Mouse (Mus musculus): Measurements from ENCODE around the gene Snd1.

Gene Snd1

DNA sequence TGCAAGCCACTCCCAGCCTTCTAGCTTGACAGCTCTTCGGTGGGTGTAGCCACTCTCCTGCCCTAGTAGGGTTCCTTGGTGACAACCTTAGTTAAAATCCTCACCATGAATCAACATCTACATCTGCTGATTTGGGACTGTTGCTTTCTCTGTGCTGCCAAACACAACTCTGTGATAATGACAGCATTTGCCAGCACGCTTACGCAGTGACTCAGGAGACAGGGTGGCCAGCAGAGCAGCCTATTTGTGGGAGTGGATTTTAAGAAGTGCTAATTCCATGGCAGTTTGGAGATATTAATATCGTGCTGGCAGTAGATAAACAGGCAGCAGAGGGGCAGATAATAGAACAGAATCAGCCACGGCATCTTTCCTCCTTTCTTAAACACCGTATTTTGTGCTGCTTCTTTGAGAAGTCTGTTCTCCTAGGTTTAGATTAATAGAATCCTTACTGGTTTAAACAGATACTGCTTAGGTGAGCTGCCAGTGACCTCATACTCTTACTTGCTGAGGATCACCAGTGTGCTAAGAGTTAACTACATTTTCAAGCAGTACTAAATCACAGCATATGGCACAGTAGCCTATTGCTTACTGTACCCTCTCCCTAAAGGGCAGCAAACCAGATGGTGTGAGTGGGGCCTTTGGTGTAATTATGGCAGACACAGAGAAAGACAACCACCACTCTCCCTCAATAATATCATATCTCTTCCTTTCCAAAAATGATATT lies 230.6 kb downstream of the Snd1 start:
- CTCF ChIA-PET, result no interaction called here

- CTCF ChIA-PET, result no interaction called here
Observed at GRCm38 (mm10) chr6:28706108-28706975, 231.4 kb downstream of the Snd1 start.

- CTCF ChIA-PET, result no interaction called here
Observed at GRCm38 (mm10) chr6:28706976-28707592, 232.1 kb downstream of the Snd1 start.

DNA sequence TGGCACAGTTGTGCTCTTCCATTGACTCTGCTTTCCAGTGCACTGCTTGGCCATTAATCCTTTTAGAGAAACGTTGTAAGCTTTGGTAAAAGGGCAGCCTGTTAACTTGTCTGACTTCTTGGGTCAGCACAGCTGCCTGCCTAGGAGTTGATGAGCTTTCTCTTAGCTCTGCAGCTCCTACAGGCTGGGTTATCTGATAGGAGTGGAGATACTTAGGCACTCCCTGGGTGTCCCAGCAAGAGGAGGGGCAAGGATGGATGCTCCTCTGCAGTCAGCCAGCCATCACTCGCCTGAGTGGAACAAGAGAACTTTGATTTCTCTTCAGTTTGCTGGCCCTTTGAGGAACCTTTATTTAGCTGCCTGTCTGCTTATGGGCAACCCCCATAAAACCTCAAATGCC lies 235.1 kb downstream of the Snd1 start:
- CTCF ChIA-PET, result no interaction called here

DNA sequence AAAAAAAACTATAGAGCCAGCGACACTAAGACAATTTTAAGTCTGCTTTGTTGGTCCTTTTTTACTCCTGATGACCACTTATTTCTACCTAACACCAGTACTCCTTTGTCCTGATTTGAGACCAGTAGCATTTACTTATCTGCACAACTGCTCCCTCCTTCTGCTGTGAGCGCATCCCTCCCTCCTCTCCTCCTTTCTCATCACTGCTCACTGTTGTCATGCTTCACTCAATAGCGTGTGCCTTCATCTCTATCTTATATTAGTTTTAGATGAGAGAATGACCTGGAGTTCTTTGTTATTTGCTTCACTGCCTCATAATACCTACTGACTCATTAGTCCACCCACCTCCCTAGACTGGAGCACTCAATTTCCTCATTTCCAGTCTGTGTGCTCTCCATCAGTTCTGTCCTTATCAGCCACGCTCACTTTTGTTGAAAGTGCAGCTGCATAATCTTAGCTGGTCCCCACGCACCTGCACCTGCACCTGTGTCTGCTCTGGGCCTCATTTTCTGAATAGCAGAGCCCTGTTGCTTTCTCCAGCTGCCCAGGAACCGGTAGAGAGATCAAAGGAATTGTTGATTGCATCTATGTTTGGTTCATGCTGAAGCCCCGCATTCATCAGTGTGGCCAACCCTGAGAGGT lies 242.4 kb downstream of the Snd1 start:
- CTCF ChIA-PET, result no interaction called here

DNA sequence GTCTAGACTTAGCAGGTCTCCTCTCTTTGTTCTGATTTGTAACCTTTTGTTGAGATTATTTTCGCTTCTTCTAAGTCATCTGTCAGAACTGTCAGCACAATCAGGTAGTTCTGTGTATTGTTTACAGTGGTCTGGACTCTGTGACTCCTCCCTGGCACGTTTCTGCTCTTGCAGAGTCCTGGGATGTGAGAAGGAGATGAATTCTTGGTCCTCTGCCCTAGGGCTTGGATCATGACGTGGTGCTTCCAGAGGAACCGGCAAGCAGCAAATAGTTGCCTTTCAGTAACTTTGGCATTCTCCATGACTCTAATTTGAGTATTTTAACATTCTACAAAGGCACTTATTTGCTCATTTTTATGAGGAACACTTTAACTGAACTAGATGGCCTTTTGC lies 242.9 kb downstream of the Snd1 start:
- CTCF ChIA-PET, result no interaction called here

DNA sequence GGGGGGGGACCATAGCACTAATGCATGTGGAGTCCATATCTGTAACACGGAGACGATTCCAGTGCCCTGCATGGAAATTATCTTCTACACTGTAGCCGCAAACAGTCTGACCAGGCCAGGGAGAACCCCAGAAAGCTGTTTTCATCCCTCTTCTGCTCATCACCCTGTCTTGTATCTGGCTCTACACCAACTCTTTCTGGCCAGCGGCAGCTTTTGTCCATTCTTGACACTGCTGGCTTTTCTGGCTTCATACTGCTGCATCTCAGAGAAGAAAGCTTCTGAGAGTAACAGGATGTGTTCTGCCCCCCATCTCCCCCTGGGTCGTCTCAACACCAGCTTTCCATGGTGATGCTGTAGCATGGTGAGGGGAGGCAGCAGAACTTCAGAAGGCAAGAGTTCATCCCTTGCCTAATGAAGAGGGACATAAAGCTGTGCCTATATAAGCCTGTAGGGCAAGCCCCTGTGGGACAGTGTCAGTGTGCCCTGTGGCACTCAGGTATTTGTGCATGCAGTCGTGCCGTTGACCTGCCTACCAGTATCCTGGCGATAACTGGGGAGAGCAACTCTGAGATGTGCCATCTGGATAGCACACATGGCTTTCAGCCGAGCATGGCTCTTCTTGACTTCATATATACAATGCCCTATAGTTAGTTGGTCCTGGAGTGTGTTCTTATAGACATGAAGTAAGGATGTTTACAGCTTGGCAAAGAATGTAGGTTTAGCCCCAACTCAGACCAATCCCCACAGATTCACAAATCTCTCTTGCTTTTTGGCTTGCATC lies 245.6 kb downstream of the Snd1 start:
- CTCF ChIA-PET, result no interaction called here

- CTCF ChIA-PET, result no interaction called here
Observed at GRCm38 (mm10) chr6:28723059-28723458, 248.1 kb downstream of the Snd1 start.

DNA sequence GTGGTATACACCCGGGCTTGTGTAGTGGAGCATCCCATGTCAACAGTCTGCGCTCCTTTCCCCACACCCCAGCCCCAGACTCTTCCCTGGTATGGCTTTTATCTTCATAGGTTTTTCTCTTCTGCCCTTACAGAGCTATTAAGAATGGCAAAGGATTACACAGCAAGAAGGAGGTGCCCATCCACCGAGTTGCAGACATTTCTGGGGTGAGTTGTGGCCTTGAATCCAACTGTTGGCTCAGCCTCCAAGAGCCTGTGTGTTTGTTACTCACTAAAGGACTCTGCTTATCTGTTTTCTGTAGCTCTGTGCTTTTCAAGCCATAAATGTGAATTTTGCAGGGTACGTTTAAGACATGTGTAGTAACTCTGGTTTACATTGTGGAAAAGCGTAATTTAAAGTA lies 249.8 kb downstream of the Snd1 start:
- CTCF ChIA-PET, result no interaction called here

DNA sequence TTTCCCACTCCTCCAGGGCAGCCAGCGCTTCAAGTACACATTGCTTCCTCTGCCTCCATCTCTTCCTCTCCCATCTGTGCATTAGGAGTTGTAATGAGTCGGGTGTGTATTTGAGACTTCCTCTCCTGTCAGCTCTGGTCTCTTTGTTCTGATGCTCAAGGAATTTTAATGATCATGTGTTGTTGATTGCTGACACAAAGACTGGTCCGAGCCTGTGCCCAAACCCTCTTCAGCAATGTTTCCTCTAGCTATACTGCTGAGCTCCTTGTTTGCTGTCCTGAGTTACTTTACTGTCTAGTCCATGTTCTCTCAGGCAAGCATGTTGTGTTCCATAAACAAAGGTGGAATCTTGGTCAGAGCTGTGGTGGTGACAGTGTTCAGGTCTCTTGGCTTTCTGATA lies 254.3 kb downstream of the Snd1 start:
- CTCF ChIA-PET, result no interaction called here

DNA sequence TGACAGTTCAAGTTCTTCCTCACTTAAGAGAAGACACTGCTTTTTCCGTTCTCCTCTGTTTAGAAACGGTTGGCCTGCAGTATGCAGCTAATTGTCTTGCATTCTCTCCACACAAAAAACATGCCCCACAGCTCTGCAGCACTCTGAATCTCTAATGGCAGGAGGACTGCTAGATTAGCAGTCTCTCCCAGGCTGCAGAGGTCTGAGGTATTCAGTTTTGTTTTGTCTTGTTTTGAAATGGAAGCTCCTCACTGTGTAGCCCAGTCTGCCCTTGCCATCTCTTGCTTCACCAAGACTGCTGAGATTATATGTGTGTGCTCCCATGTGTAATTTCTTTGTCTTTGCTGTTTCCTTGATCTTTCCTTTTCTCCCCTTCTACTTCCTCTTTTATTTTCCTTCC lies 254.7 kb downstream of the Snd1 start:
- CTCF ChIA-PET, result no interaction called here

DNA sequence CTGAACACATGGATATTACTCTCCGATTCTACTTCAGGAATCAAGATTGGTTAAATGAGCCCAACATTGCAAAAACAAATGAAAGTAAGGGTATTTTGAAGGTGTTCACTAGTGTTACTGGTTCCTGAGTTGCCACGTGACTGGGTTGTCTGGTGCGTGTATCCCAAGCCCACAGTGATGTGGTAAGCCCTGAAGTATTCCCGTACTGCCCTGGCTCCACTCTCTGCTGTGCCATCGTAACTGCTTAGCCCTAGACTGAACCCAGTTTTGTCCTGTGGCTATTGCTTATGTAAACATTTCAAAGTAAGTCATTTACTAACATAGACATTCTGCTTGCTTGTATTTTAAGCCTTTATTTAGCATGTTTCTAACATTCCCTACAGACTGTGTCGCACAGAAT lies 256.3 kb downstream of the Snd1 start:
- CTCF ChIA-PET, result no interaction called here

- CTCF ChIA-PET, result no interaction called here
Observed at GRCm38 (mm10) chr6:28733884-28734647, 259.1 kb downstream of the Snd1 start.

DNA sequence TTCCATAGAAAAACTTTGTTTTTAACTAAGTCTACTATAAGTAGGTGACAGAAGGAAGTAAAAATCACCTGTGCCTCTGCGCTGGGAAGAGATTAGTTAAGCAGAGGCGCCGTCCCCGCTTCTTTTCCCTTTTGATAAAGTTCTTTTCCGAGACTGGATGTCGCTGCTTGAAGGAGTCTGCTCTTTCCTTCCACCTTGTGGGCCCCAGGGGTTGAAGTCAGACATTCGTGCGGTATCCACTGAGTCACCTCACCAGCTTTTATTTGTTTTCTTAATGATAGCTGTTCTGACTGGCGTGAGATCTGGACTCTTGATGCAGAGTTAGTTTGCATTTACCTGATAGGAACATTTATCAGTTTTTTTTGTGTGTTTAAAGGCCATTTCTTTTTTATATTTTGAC lies 260.2 kb downstream of the Snd1 start:
- CTCF ChIA-PET, result no interaction called here

DNA sequence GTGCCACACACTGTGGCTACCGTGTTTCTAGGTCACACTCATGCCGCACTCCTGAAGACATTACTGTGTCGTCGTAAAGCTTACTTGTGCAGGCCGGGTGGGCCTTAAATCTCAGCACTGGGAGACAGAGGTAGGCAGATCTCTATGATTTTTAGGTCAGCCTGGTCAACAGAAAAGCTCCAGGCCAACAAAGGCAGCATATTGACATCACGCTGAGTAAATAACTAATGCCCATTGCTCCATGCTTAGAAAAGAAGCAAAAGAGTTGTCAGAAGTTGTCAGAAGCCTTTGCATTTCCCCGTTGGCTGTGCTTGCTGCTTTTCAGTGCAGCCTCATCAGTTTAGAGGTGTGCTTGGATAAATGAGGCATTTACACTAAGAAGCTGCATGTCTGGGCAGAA lies 261.7 kb downstream of the Snd1 start:
- CTCF ChIA-PET, result no interaction called here

GRCm38 (mm10) chr6:28737601-28738000 lies 262.7 kb downstream of the Snd1 start:
- CTCF ChIA-PET, result no interaction called here

- CTCF ChIA-PET, result no interaction called here
Observed at GRCm38 (mm10) chr6:28743586-28743985, 268.6 kb downstream of the Snd1 start.

DNA sequence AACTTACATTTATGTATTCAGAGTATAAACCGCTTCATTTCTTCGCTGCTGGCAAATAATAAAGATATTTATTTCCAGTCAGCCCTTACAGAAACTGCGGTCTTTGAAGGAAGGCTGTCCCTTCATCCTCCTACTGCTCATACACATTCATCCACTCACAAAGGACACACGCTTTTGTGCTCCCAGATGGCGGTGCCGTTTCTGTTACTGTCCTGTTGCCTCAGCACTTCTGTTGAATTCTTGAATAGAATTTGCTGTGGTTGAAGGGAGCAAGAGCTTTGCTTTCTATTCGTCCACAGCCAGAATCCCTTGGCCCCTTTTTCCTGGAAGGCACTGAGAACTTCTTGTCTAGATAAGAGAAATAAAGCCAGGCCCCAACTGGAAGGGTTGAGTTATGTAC lies 270.9 kb downstream of the Snd1 start:
- CTCF ChIA-PET, result no interaction called here

- CTCF ChIA-PET, result no interaction called here
Observed at GRCm38 (mm10) chr6:28747025-28747424, 272.1 kb downstream of the Snd1 start.

DNA sequence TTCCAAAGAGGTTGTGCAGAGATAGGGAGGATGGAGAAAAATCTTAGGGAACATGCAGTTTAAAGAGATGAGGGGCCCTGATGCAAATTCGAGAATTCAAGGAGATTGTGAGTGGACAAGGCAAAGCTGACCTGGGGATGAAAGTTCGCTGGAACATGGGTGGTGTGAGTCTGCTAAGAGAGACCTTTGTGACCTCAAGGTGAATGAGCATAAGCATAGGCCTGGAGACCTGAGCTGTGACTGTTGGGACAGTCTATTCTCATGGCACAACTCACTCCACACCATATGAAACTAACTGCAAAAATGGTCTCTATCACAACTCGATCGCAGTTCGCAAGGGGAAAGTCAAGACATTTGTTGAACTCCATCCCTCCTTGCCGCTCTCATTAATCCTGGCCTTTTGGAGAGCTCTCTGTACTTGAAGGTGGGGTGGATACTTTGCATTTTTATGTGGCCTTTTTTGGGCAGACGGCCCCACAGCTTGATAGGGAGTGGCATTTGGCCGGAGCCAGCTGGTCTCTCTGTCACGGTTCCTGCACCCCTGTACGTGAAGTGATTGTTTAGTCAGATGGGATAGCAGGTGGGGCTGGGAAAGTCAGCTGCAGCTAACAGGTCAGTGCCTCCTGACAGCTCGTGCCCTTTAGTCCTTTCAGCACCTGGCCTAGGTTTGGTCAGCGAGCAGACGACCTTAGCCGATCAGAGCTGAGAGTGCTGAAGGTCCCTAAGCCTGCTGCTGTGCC lies 273.2 kb downstream of the Snd1 start:
- CTCF ChIA-PET, result no interaction called here
